Mouse (Mus musculus) liver, embryonic 14.5 days (tissue): ENCODE measurements at regions not wholly inside any gene's neighbourhood (a gene's known extent, or its start where the extent isn't known, plus 50 kb on each side); places are given as distances from the start of the nearest gene placed in this dataset.

Experiments used
- CTCF ChIP-seq: IDR thresholded peaks from 2 replicates; pipeline ENCODE4 v1.5.1; 2016; ENCODE audit warnings: antibody characterized with exemption, low read depth, control low read depth
- EP300 ChIP-seq: IDR thresholded peaks from 2 replicates; pipeline ENCODE4 v1.6.1; 2016; ENCODE audit warnings: antibody characterized with exemption, low read depth

DNA sequence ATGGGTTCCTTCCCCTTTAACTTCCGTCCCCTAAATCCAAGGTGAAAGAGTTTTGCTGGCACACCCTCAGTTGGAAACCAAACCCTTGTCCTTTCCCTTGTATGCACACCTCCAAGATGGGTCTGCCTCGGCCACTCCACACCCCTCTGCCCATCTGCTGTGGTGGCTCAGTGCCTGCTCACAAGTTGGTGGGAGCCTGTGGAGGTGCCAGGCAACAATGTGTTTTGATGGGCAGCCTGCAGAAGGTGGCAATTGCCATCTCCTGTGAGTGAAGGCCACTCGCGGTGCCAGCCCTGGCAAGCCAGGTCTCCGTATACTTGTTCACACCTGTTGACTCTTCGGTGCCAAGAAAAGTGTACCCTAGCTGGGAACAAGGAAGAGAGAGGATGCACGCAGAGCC is 344.8 kb downstream of the Rps6kc1 start:
- TF ChIP-seq EP300: no peak
- TF ChIP-seq CTCF: no peak
